Mouse (Mus musculus): ENCODE results near the gene Aadat.
"Not testable (repeated sequence)": the region's sequence is repeated elsewhere in the genome, so short reads cannot be mapped to it uniquely, and the experiment has no call there.

- TF ChIP-seq FLI1 (IDR thresholded peaks at IDR 0.05; ENCODE audit: low read length); GATA1 (IDR thresholded peaks at IDR 0.05; ENCODE audit: borderline replicate concordance, low read length): not testable (repeated sequence)
These were observed 10.7 kb upstream of the Aadat start for GRCm38 (mm10) chr8:60495046-60495445.
